ENCODE assay signal across 34 mouse cellular contexts in the genomic region with DNA sequence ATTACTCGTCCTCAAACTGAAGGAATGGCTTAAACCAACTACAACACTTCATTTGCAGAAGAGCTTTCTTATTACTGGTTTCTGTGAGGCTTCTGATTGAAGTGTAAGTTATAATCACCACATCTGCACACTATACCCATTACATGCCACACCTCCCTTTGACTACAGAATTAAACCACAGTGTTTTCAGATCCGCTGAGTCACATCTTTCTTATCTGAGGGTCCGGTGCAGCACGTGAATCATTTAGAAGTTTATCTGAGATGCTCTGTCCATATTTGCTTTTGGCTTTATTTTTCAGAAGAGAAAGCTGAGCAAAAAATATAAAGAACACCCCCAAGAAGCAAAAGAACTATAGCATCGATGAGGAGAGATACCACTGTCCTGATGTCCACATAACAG.
"Had no signal": no experiment of that assay in that cellular context is flagged by ENCODE, and none has a peak within 500 bp of the region (broad histone marks: within the 10 kb centered on the region; RNA-seq: fewer than 3 reads in every experiment).

No protein-coding gene starts in this region.

- H3K4me2 ChIP-seq: heart, embryonic 11.5 days; heart, embryonic 12.5 days; heart, embryonic 13.5 days; heart, embryonic 15.5 days; hindbrain, embryonic 13.5 days; hindbrain, embryonic 14.5 days; hindbrain, embryonic 15.5 days; intestine, embryonic 15.5 days; kidney, embryonic 15.5 days had no signal

- H3K9ac ChIP-seq: heart, embryonic 12.5 days; heart, embryonic 13.5 days; heart, embryonic 15.5 days; hindbrain, embryonic 13.5 days; hindbrain, embryonic 14.5 days; hindbrain, embryonic 15.5 days; intestine, embryonic 15.5 days; kidney, embryonic 15.5 days had no signal

- DNase-seq: heart, postnatal 10 days; heart, postnatal 14 days; heart, postnatal 36 days; heart, postnatal 4 days; kidney, adult 11 months; kidney, adult 18-20 months; kidney, adult 8-10 months; kidney, adult 9 months; kidney, postnatal 10 days; kidney, postnatal 14 days; kidney, postnatal 25 days; kidney, postnatal 36 days; kidney, postnatal 4 days; layer of hippocampus, adult 9-11 months; layer of hippocampus, postnatal 36 days had no signal

- H3K36me3 ChIP-seq: heart, embryonic 10.5 days; heart, embryonic 12.5 days; heart, embryonic 13.5 days; heart, embryonic 15.5 days; hindbrain, embryonic 10.5 days; hindbrain, embryonic 13.5 days; hindbrain, embryonic 15.5 days; intestine, embryonic 15.5 days; kidney, embryonic 15.5 days had no signal

- ATAC-seq: hindbrain, embryonic 16.5 days; hindbrain, postnatal 0 days; inflammation-experienced regulatory T-cells, adult 6 months; intestine, embryonic 15.5 days; intestine, embryonic 16.5 days; intestine, postnatal 0 days had no signal

- H3K4me1 ChIP-seq: heart, embryonic 10.5 days; heart, embryonic 12.5 days; heart, embryonic 13.5 days; heart, embryonic 15.5 days; hindbrain, embryonic 10.5 days; hindbrain, embryonic 13.5 days; hindbrain, embryonic 15.5 days; intestine, embryonic 15.5 days; kidney, embryonic 15.5 days had no signal

- H3K27me3 ChIP-seq: heart, embryonic 12.5 days; heart, embryonic 13.5 days; heart, embryonic 15.5 days; hindbrain, embryonic 13.5 days; hindbrain, embryonic 15.5 days; intestine, embryonic 15.5 days; kidney, embryonic 15.5 days had no signal

- H3K27ac ChIP-seq: heart, embryonic 10.5 days; heart, embryonic 13.5 days; heart, embryonic 15.5 days; hindbrain, embryonic 10.5 days; hindbrain, embryonic 13.5 days; hindbrain, embryonic 14.5 days; hindbrain, embryonic 15.5 days; hindbrain, postnatal 0 days; intestine, embryonic 15.5 days; kidney, embryonic 15.5 days; kidney, postnatal 0 days; layer of hippocampus, adult 2 months; left cerebral cortex, adult 2 months had no signal

- H3K4me3 ChIP-seq: heart, embryonic 10.5 days; heart, embryonic 12.5 days; heart, embryonic 13.5 days; heart, embryonic 15.5 days; hindbrain, embryonic 10.5 days; hindbrain, embryonic 13.5 days; hindbrain, embryonic 15.5 days; intestine, embryonic 15.5 days; kidney, embryonic 15.5 days; layer of hippocampus, adult 2 months; left cerebral cortex, adult 2 months had no signal

- H3K9me3 ChIP-seq: heart, embryonic 10.5 days; heart, embryonic 12.5 days; heart, embryonic 13.5 days; heart, embryonic 15.5 days; hindbrain, embryonic 10.5 days; hindbrain, embryonic 13.5 days; hindbrain, embryonic 15.5 days; intestine, embryonic 15.5 days; kidney, embryonic 15.5 days had no signal
